Mouse (Mus musculus) lung, postnatal 0 days (tissue): ENCODE results near the gene Ilf3. TPM values are rescaled to one million over a fixed set of nuclear protein-coding genes. Genes with fewer than 3 reads are reported as not detected.

ENCODE experiments used
- ATAC-seq: fragments of 200-750 bp; cut with Nextera tagmentation; 2 replicates; pipeline ENCODE4 v1.8.0; 2017; ENCODE audit warnings: moderate library complexity
- DNase-seq: peaks from one replicate; pipeline ENCODE4 v3.0.0-alpha.2; 2016; ENCODE audit warnings: low spot score
- H3K27ac ChIP-seq: fragments of 300-500 bp; sonication (generic); 2 replicates; pipeline ENCODE4 v1.5.1; 2014; ENCODE audit warnings: antibody characterized with exemption, mild to moderate bottlenecking, low read length, mixed read lengths
- H3K27me3 ChIP-seq: fragments of 300-500 bp; sonication (generic); replicated peaks from 2 replicates; pipeline ENCODE4 v1.6.1; 2014; ENCODE audit warnings: low read length, mixed read lengths; ENCODE audit not compliant: insufficient read depth
- H3K36me3 ChIP-seq: fragments of 300-500 bp; sonication (generic); 2 replicates; pipeline ENCODE4 v1.6.1; 2014; ENCODE audit warnings: low read length, mixed read lengths; ENCODE audit not compliant: insufficient read depth
- H3K4me1 ChIP-seq: fragments of 300-500 bp; sonication (generic); 2 replicates; pipeline ENCODE4 v1.6.1; 2014; ENCODE audit warnings: antibody characterized with exemption, low read depth, low read length, mixed read lengths; ENCODE audit not compliant: insufficient read depth
- H3K4me2 ChIP-seq: fragments of 300-500 bp; sonication (generic); replicated peaks from 2 replicates; pipeline ENCODE4 v1.6.1; 2014; ENCODE audit warnings: low read depth, mild to moderate bottlenecking, low read length, moderate library complexity, mixed read lengths
- H3K4me3 ChIP-seq: fragments of 300-500 bp; sonication (generic); 2 replicates; pipeline ENCODE4 v1.5.1; 2014; ENCODE audit warnings: low read depth, low read length
- H3K9ac ChIP-seq: fragments of 300-500 bp; sonication (generic); replicated peaks from 2 replicates; pipeline ENCODE4 v1.6.1; 2014; ENCODE audit warnings: low read depth, mild to moderate bottlenecking
- H3K9me3 ChIP-seq: fragments of 300-500 bp; sonication (generic); 2 replicates; pipeline ENCODE4 v1.6.1; 2016; ENCODE audit warnings: low read length, mixed read lengths
- CTCF ChIP-seq: IDR thresholded peaks from 2 replicates; pipeline ENCODE4 v1.5.1; 2016; ENCODE audit warnings: antibody characterized with exemption, mild to moderate bottlenecking
- EP300 ChIP-seq: IDR thresholded peaks from 2 replicates; pipeline ENCODE4 v1.6.1; 2016; ENCODE audit warnings: antibody characterized with exemption, mild to moderate bottlenecking, control low read depth
- WGBS: fragments of 180-500 bp; shearing (Covaris S2); extraction: QIAGEN DNeasy Blood & Tissue Kit; methylation state at CpG from one replicate; pipeline ENCODE4 v1.1.7; 2014; 5-methylcytosine and 5-hydroxymethylcytosine counted together
- polyA plus RNA-seq: library from polyadenylated mRNA; unstranded; fragments of >200 nt; fragmentation: Nextera tagmentation; extraction: Ambion mirVana; gene quantifications from 2 replicates; pipeline ENCODE4 v1.2.1, GENCODE M21; 2015

Gene Ilf3
- polyA plus RNA-seq, 1 experiment from 2014 or later, result 53.4 TPM

- Histone ChIP-seq H3K9ac (no peak overlapping the region), H3K4me1 (peaks cover 13% of the 10 kb centered on the region), H3K27ac (no peak overlapping the region), H3K4me3 (no peak overlapping the region), H3K27me3 (no peaks in the 10 kb centered on the region), H3K4me2 (no peak overlapping the region), H3K9me3 (no peaks in the 10 kb centered on the region), H3K36me3 (no peaks in the 10 kb centered on the region)
- ATAC-seq (no peak), DNase-seq (no peak)
- TF ChIP-seq EP300, result no peak
- no peak for TF ChIP-seq CTCF
- 56% methylated on average over 2 of the region's 2 CpGs for WGBS
These were observed 60.1 kb downstream of the Ilf3 start for GRCm38 (mm10) chr9:21427773-21428172.

GRCm38 (mm10) chr9:21428178-21428577 lies 60.5 kb downstream of the Ilf3 start:
- H3K4me2 ChIP-seq, result no peak overlapping the region
- no peak overlapping the region for H3K9ac ChIP-seq
- H3K9me3 ChIP-seq, result no peaks in the 10 kb centered on the region
- H3K36me3 ChIP-seq, result no peaks in the 10 kb centered on the region
- no peak overlapping the region for H3K4me3 ChIP-seq
- ATAC-seq, result no peak
- no peak for DNase-seq
- WGBS, result 84% methylated on average over 6 of the region's 6 CpGs
- no peaks in the 10 kb centered on the region for H3K27me3 ChIP-seq
- H3K4me1 ChIP-seq, result peaks cover 13% of the 10 kb centered on the region
- H3K27ac ChIP-seq, result no peak overlapping the region
- no peak for TF ChIP-seq EP300
- TF ChIP-seq CTCF, result no peak

- Histone ChIP-seq H3K36me3 (no peaks in the 10 kb centered on the region), H3K9ac (no peak overlapping the region), H3K27me3 (no peaks in the 10 kb centered on the region), H3K4me3 (no peak overlapping the region), H3K9me3 (no peaks in the 10 kb centered on the region), H3K4me1 (peaks cover 12% of the 10 kb centered on the region), H3K4me2 (no peak overlapping the region), H3K27ac (no peak overlapping the region)
- WGBS, result 82% methylated on average over 7 of the region's 7 CpGs
- no peak for DNase-seq
- no peak for ATAC-seq
- TF ChIP-seq CTCF (no peak), EP300 (no peak)
These were observed 63.1 kb downstream of the Ilf3 start for GRCm38 (mm10) chr9:21430724-21431123.

GRCm38 (mm10) chr9:21432066-21432465 lies 64.4 kb downstream of the Ilf3 start:
- Histone ChIP-seq H3K27me3 (no peaks in the 10 kb centered on the region), H3K4me1 (peaks cover 13% of the 10 kb centered on the region; the same call in 1 of the 2 replicates), H3K36me3 (no peaks in the 10 kb centered on the region), H3K27ac (no peak overlapping the region), H3K4me2 (no peak overlapping the region), H3K9me3 (no peaks in the 10 kb centered on the region), H3K4me3 (no peak overlapping the region), H3K9ac (no peak overlapping the region)
- ATAC-seq (no peak), DNase-seq (no peak)
- 85% methylated on average over 7 of the region's 7 CpGs for WGBS
- TF ChIP-seq EP300 (no peak), CTCF (no peak)

GRCm38 (mm10) chr9:21433766-21434165 lies 66.1 kb downstream of the Ilf3 start:
- TF ChIP-seq CTCF (peak; percentile 56), EP300 (no peak)
- Histone ChIP-seq H3K9me3 (no peaks in the 10 kb centered on the region), H3K9ac (no peak overlapping the region), H3K4me1 (peaks cover 20% of the 10 kb centered on the region; the same call in 1 of the 2 replicates), H3K36me3 (no peaks in the 10 kb centered on the region), H3K4me2 (no peak overlapping the region), H3K4me3 (no peak overlapping the region), H3K27me3 (no peaks in the 10 kb centered on the region), H3K27ac (peak overlapping the region; percentile 9; the same call in 1 of the 2 replicates)
- 54% methylated on average over 8 of the region's 8 CpGs for WGBS
- ATAC-seq (peak; percentile 75), DNase-seq (peak; percentile 68)

GRCm38 (mm10) chr9:21434410-21434809 lies 66.7 kb downstream of the Ilf3 start:
- Histone ChIP-seq H3K36me3 (no peaks in the 10 kb centered on the region), H3K27ac (no peak overlapping the region), H3K9me3 (no peaks in the 10 kb centered on the region), H3K4me2 (no peak overlapping the region), H3K9ac (no peak overlapping the region), H3K27me3 (no peaks in the 10 kb centered on the region), H3K4me3 (no peak overlapping the region), H3K4me1 (peaks cover 20% of the 10 kb centered on the region; the same call in 1 of the 2 replicates)
- no peak for TF ChIP-seq EP300
- TF ChIP-seq CTCF, result no peak
- DNase-seq (no peak), ATAC-seq (no peak)
- WGBS, result 84% methylated on average over 2 of the region's 2 CpGs
